Mouse (Mus musculus): ENCODE measurements around the gene Map3k6.

DNA sequence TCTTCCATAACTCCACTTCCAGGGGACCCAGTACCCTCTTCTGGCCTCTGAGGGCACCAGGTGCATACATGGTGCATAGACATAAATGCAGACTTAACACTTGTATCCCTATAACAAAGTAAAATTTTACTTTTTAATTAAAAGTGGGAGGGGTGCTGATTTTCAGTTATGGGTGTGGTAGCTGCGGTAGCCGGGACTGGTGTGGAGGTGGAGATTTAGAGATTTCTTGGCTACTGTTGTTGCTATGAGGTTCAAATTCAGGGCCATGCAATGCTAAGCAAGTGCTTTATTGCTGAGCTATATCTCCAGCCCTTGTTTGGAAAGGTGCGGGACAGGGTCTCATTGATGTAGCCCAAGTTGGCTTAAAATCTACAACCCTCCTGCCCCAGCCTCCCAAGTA, 21.9 kb upstream of the Map3k6 start:
- no peak for TF ChIP-seq MYOD1 (IDR thresholded peaks at IDR 0.05; ENCODE audit: control insufficient read depth in 1 of 3, insufficient read length in 2 of 3, low read depth in 2 of 3)
- no peak for TF ChIP-seq TCF12 (IDR thresholded peaks at IDR 0.05; ENCODE audit: insufficient read depth, poor library complexity, severe bottlenecking)
- TF ChIP-seq POLR2A (IDR thresholded peaks at IDR 0.05; ENCODE audit: insufficient read length, low read depth), result no peak
- no peak for TF ChIP-seq SRF (IDR thresholded peaks at IDR 0.05; ENCODE audit: control insufficient read depth, insufficient read length, low read depth)
- no peak for TF ChIP-seq MAX (IDR thresholded peaks at IDR 0.05; ENCODE audit: low read depth)
- no peak for TF ChIP-seq REST (IDR thresholded peaks at IDR 0.05; ENCODE audit: insufficient read depth, insufficient read length)
- TF ChIP-seq TCF3 (IDR thresholded peaks at IDR 0.05; ENCODE audit: insufficient read length, low read depth), result no peak
- TF ChIP-seq USF1 (IDR thresholded peaks at IDR 0.05; ENCODE audit: low read depth), result no peak
- no peak for TF ChIP-seq POLR2AphosphoS2 (IDR thresholded peaks at IDR 0.05; ENCODE audit: insufficient read length, low read depth)
